Mouse (Mus musculus) cerebellum, adult 2 months (tissue): ENCODE results near the gene Mapk8ip1.

Experiments used
- CTCF ChIP-seq: fragments of 200-500 bp; IDR thresholded peaks from 2 replicates; pipeline ENCODE4 v1.5.1; 2011; ENCODE audit warnings: low read depth, mild to moderate bottlenecking, control low read depth, low read length, moderate library complexity, borderline replicate concordance; ENCODE audit not compliant: insufficient read depth
- POLR2A ChIP-seq: fragments of 200-500 bp; IDR thresholded peaks from 2 replicates; pipeline ENCODE4 v1.6.1; 2011; ENCODE audit warnings: low read length, control low read depth, borderline replicate concordance; ENCODE audit not compliant: insufficient read depth

DNA sequence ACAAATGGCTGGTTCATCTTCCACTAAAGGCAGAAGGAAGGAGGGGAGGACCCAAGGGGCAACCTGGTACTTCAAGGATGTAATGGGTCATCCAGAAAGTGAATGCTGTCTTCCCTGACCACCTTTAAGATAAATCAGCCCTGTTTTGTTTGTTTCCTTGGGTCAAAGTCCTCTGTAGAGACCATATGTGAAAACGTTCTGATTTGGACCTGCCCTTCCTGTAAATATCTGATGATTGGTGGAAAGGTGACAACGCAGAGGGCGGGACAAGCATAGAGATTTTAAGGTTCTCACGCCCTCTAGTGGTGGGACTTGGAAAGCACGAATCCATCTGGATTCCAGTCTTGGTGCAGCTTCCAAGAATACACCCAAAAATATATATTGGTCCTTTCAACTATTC is 36.8 kb upstream of the Mapk8ip1 start:
- TF ChIP-seq POLR2A = no peak
- TF ChIP-seq CTCF = peak; percentile 83; the same call in 1 of the 2 replicates
